Comparison of ENCODE assay signal across 8 mouse cellular contexts in genomic region chr16:35982902-35983516, GRCm38 (mm10). TPM values are rescaled to one million over a fixed set of nuclear protein-coding genes. Genes with fewer than 3 reads are reported as not detected.
DNase-seq lines count a peak whose midpoint lies in the region; ATAC-seq lines count a peak whose summit lies in the region.

No protein-coding gene starts in this region.

- 0% methylated on average over 48 of the region's 54 CpGs for WGBS in hindbrain, embryonic 16.5 days
- WGBS in macrophage (ENCODE audit: missing documents), result under 1% methylated on average over 54 of the region's 54 CpGs

- H3K27ac ChIP-seq in hindbrain, embryonic 16.5 days (ENCODE audit: low read depth, low read length), result peak overlapping the region; percentile 99
- peak overlapping the region; percentile 15; the same call in 1 of the 2 replicates for H3K27ac ChIP-seq in macrophage

- peak overlapping the region; percentile 93 for H3K4me3 ChIP-seq in hindbrain, embryonic 16.5 days (ENCODE audit: low read length)
- H3K4me3 ChIP-seq in macrophage (ENCODE audit: inconsistent target), result peak overlapping the region; percentile 51

- peak; percentile 95 for ATAC-seq in hindbrain, embryonic 16.5 days

- peaks cover 42% of the 10 kb centered on the region for H3K79me2 ChIP-seq in macrophage (ENCODE audit: inconsistent target)

- H3K36me3 ChIP-seq in hindbrain, embryonic 16.5 days (ENCODE audit: control insufficient read depth, insufficient read depth, low read length), result no peaks in the 10 kb centered on the region
- no peaks in the 10 kb centered on the region for H3K36me3 ChIP-seq in macrophage (ENCODE audit: inconsistent target)

- H3K27me3 ChIP-seq in hindbrain, embryonic 16.5 days (replicated peaks; ENCODE audit: control insufficient read depth, insufficient read depth, low read length), result no peaks in the 10 kb centered on the region

- no peaks in the 10 kb centered on the region for H3K9me3 ChIP-seq in hindbrain, embryonic 16.5 days (ENCODE audit: control insufficient read depth, low read length)

- H3K4me1 ChIP-seq in hindbrain, embryonic 16.5 days (ENCODE audit: control insufficient read depth, insufficient read depth, low read depth, low read length), result peaks cover 7% of the 10 kb centered on the region

- DNase-seq in T-cell, adult 2 months (ENCODE audit: low spot score), result peak; percentile 94
- DNase-seq in cerebellum, postnatal 36 days, result peak; percentile 91 to 94
- peak; percentile 86 for DNase-seq in gastrocnemius, adult 18-20 months (ENCODE audit: low spot score)
- peak; percentile 88 to 94 for DNase-seq in left cerebral cortex, adult 18-20 months (ENCODE audit: low spot score in 2 of 2)
- peak; percentile 94 for DNase-seq in right cerebral cortex, adult 18-20 months
- DNase-seq in urinary bladder, postnatal 10 days (ENCODE audit: low spot score), result peak; percentile 63

- peak overlapping the region; percentile 73 for H3K4me2 ChIP-seq in hindbrain, embryonic 16.5 days (ENCODE audit: low read length)

- peak overlapping the region; percentile 94 for H3K9ac ChIP-seq in hindbrain, embryonic 16.5 days (ENCODE audit: low read depth, low read length)

RNA-seq across cellular contexts. Expression of gene Kpna1, which starts 4.5 kb away (rescaled TPM):
- 100 to 1,000 TPM; 188 to 197 TPM for total RNA-seq in gastrocnemius, adult 18-20 months (2021)
- 64.3 and 80.6 TPM in 2 replicates for polyA plus RNA-seq in hindbrain, embryonic 16.5 days (2015; fragmentation: Nextera tagmentation; extraction: Ambion mirVana)
- total RNA-seq in left cerebral cortex, adult 18-20 months (2021), result 100 to 1,000 TPM; 148 to 152 TPM
- total RNA-seq in macrophage (2018; cell fraction: chromatin; rRNA removed), result 10 to 100 TPM; 21.4 to 84.2 (median 41.3) TPM
- 10 to 100 TPM; 20.0 to 39.7 (median 30.1) TPM for total RNA-seq in macrophage (2018; cell fraction: cytosol; rRNA removed)
- 10 to 100 TPM; 19.6 to 66.9 (median 33.0) TPM for total RNA-seq in macrophage (2018; cell fraction: nucleus; rRNA removed)
- 25.3 to 44.8 TPM (median 28.5 TPM) in 3 replicates for polyA plus RNA-seq in macrophage (2018)

RNA-seq across cellular contexts. Expression of gene Dtx3l, which starts 44.1 kb away (rescaled TPM):
- 1 to 10 TPM; 4.3 to 5.1 TPM for total RNA-seq in gastrocnemius, adult 18-20 months (2021)
- 1.4 and 1.5 TPM in 2 replicates for polyA plus RNA-seq in hindbrain, embryonic 16.5 days (2015; fragmentation: Nextera tagmentation; extraction: Ambion mirVana)
- 1 to 10 TPM; 4.0 to 5.6 TPM for total RNA-seq in left cerebral cortex, adult 18-20 months (2021)
- total RNA-seq in macrophage (2018; cell fraction: chromatin; rRNA removed), result 100 to 1,000 TPM in 15 of 26 experiments, 10 to 100 TPM in 11; 21.3 to 323 (median 132) TPM
- 100 to 1,000 TPM in 20 of 26 experiments, 10 to 100 TPM in 6; 81.5 to 299 (median 201) TPM for total RNA-seq in macrophage (2018; cell fraction: cytosol; rRNA removed)
- 100 to 1,000 TPM in 16 of 26 experiments, 10 to 100 TPM in 10; 45.5 to 305 (median 229) TPM for total RNA-seq in macrophage (2018; cell fraction: nucleus; rRNA removed)
- polyA plus RNA-seq in macrophage (2018), result 42.5 to 99.4 TPM (median 48.3 TPM) in 3 replicates

RNA-seq across cellular contexts. Expression of gene Parp9, which starts 44.7 kb away (rescaled TPM):
- 1 to 10 TPM; 3.1 to 5.0 TPM for total RNA-seq in gastrocnemius, adult 18-20 months (2021)
- polyA plus RNA-seq in hindbrain, embryonic 16.5 days (2015; fragmentation: Nextera tagmentation; extraction: Ambion mirVana), result 1.8 and 2.2 TPM in 2 replicates
- total RNA-seq in left cerebral cortex, adult 18-20 months (2021), result 1 to 10 TPM; 2.3 to 3.4 TPM
- 100 to 1,000 TPM; 130 to 963 (median 401) TPM for total RNA-seq in macrophage (2018; cell fraction: chromatin; rRNA removed)
- 100 to 1,000 TPM in 14 of 26 experiments, 10 to 100 TPM in 12; 66.6 to 228 (median 159) TPM for total RNA-seq in macrophage (2018; cell fraction: cytosol; rRNA removed)
- 100 to 1,000 TPM; 109 to 784 (median 320) TPM for total RNA-seq in macrophage (2018; cell fraction: nucleus; rRNA removed)
- polyA plus RNA-seq in macrophage (2018), result 50.3 to 109 TPM (median 52.0 TPM) in 3 replicates

RNA-seq across cellular contexts. Expression of gene Wdr5b, which starts 58.0 kb away (rescaled TPM):
- total RNA-seq in gastrocnemius, adult 18-20 months (2021), result 1 to 10 TPM; 2.2 to 2.4 TPM
- 10.2 and 11.9 TPM in 2 replicates for polyA plus RNA-seq in hindbrain, embryonic 16.5 days (2015; fragmentation: Nextera tagmentation; extraction: Ambion mirVana)
- 1 to 10 TPM; 3.4 to 4.8 TPM for total RNA-seq in left cerebral cortex, adult 18-20 months (2021)
- total RNA-seq in macrophage (2018; cell fraction: chromatin; rRNA removed), result 10 to 100 TPM in 8 of 26 experiments, 1 to 10 TPM in 16, under 1 TPM in 2; 0.69 to 22.3 (median 6.3) TPM
- total RNA-seq in macrophage (2018; cell fraction: cytosol; rRNA removed), result 1 to 10 TPM in 20 of 26 experiments, under 1 TPM in 6; 0.42 to 5.5 (median 2.1) TPM
- total RNA-seq in macrophage (2018; cell fraction: nucleus; rRNA removed), result 10 to 100 TPM in 8 of 26 experiments, 1 to 10 TPM in 17, under 1 TPM in 1; 0.78 to 28.0 (median 6.3) TPM
- polyA plus RNA-seq in macrophage (2018), result 2.9 to 4.5 TPM (median 3.9 TPM) in 3 replicates

Comparison
In these comparisons a context has a peak if more than half of its experiments do, and no peak if none do; other contexts are left out.
1. Peak in every context shown above with its lines: DNase-seq, ATAC-seq, H3K4me3 ChIP-seq and H3K27ac ChIP-seq.